Mouse (Mus musculus): ENCODE results near the gene Adcy4.

DNA sequence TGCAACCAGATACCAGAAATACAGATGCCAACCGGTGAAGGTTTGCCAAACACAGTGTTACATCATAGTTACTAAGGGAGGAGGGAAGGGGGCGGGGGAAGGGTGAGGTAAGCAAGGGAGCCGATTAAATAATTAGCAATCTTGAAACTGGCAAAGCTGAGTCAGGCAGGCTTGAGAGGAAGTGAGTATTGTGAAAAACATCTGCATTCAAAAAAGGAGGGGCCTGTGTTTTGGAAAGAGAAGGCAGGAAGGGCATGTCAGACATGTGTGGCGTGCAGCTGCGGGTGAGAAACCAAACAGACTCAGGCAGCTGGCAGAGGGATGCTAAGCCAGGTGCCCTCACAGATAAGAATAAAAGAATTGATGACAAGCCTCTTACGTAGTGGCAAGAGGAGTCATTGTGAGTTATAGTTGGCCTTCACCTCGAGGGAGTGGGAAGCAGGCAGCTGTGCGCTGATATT lies 59.5 kb downstream of the Adcy4 start:
- TF ChIP-seq CTCF (IDR thresholded peaks at IDR 0.05) (no peak), EP300 (IDR thresholded peaks at IDR 0.05) (peak; percentile 61)

All from lung, postnatal 0 days (tissue).